In genomic region chr6:85381648-85382020, GRCm38 (mm10) we compare ENCODE assay signal across 19 mouse cellular contexts. TPM values are rescaled to one million over a fixed set of nuclear protein-coding genes. Genes with fewer than 3 reads are reported as not detected.
"Had no signal": no experiment of that assay in that cellular context is flagged by ENCODE, and none has a peak within 500 bp of the region (broad histone marks: within the 10 kb centered on the region; RNA-seq: fewer than 3 reads in every experiment).

No protein-coding gene starts in this region.

- H3K4me3 ChIP-seq: left cerebral cortex, adult 2 months; midbrain, embryonic 12.5 days; myocyte; neural tube, embryonic 15.5 days had no signal

- DNase-seq: kidney, adult 11 months; kidney, postnatal 14 days; lung, adult 18-20 months; thymus, adult 18-20 months had no signal

- H3K9me3 ChIP-seq: limb, embryonic 10.5 days; midbrain, embryonic 12.5 days; neural tube, embryonic 15.5 days had no signal

- H3K27me3 ChIP-seq: neural tube, embryonic 15.5 days had no signal

- H3K36me3 ChIP-seq: limb, embryonic 10.5 days; midbrain, embryonic 12.5 days; neural tube, embryonic 15.5 days had no signal

- H3K9ac ChIP-seq: midbrain, embryonic 12.5 days; neural tube, embryonic 15.5 days had no signal

- H3K27ac ChIP-seq: left cerebral cortex, adult 2 months; neural tube, embryonic 15.5 days had no signal

RNA-seq across cellular contexts. Expression of gene Noto, which starts 42.1 kb away (rescaled TPM):
- total RNA-seq: layer of hippocampus, adult 8-10 months; layer of hippocampus, postnatal 14 days; left cerebral cortex, adult 2 months; left cerebral cortex, postnatal 14 days; megakaryocyte progenitor cell, adult 5-6 weeks had no signal
- polyA plus RNA-seq: intestine, embryonic 14.5 days; kidney, embryonic 14.5 days; large intestine, adult 2 months; limb, embryonic 10.5 days; limb, embryonic 14.5 days; midbrain, embryonic 12.5 days; myocyte; neural tube, embryonic 11.5 days; neural tube, embryonic 15.5 days; urinary bladder, adult 2 months had no signal
